Mouse (Mus musculus) layer of hippocampus, postnatal 36 days (tissue): ENCODE measurements around the gene Cpa4. TPM values are rescaled to one million over a fixed set of nuclear protein-coding genes. Genes with fewer than 3 reads are reported as not detected.

Experiments
- DNase-seq, 2 experiments: peaks; one replicate each; pipeline ENCODE4 v3.0.0; 2022
- total RNA-seq, 2 experiments: library from RNA; stranded (reverse); gene quantifications; 2 replicates each; pipeline ENCODE4 v1.2.3; 2021

The Cpa4 gene
- total RNA-seq, result not detected

DNA sequence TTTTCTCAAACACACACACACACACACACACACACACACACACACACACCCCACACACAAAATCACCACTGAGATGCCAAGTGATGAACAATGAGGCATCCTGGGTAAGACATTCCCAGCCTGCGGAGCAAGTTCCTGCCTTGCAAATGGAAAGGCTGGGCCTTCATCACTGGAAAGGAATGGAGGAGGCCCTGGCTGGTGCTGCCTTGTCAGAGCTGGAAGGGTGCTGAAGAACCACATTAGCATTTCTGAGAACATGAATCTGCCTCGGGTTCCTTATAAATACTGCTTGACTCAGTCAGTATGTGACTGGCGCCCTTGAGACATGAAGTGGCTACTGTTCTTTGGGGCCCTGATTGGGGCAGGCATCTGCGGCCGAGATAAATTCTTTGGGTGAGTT, at the start of gene Cpa4:
Gene Cpa4, plus strand, starts transcription at position 301 of the 400 bp plus-strand sequence.
- DNase-seq, result no peak

DNA sequence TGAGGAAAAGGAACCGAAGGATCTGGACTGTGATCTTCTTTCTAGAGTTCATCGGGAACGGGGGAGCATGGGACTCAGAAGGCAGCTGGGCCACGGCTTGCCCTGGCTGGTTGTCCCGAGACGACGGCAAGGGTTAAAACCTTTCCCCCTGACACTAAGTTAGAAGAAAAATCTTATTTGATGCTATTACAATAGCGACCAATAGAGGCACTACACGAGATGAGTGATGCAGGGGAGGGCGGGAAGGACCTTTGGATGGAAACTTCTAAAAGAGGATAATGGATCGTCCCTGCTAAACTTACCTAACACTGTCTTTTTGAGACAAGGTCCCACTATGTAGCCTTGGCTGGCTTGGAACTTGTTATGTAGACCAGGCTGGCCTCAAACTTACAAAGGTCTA, 47.8 kb upstream of the Cpa4 start:
- DNase-seq, result no peak

DNA sequence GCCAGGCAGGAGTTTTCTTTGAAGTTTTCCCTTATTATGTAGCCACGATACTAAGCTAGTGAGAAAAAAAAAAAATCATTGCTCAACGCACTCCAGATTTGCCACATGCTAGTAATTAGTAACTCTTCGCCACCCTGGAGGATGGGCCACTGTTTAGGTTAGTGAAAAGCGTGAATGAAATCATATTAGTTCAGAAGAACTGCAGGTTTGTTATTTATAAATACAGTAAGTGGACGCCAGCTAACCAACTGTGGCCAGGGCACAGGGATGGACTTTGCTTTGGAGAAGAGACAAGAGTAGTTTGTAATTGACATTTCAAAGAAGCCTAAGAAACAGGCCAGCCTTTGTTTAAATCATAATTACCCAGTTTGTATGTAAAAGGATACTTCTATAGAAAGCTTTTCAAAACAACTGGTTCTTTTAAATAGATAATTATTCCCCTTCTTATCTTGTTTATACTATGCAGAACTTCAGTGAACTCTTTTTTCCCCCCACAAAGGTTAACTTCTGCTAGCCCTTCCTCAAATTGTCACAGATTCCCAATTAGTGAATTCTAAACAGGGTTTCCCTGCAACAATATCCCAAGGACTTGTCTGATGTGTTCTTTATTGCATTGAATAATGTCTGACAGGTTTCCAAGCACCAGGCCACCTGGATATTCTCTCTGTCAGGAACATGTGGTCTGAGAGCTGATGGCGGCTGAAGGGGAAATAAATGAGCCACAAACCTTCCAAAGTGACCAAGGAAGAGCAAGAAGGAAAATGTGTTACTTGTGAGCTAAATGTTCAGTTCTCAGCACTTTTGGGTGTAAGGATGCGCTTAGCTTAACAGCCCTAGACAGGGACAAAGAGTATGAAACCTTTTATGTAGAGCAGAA, 42.5 kb upstream of the Cpa4 start:
- DNase-seq, result no peak

DNA sequence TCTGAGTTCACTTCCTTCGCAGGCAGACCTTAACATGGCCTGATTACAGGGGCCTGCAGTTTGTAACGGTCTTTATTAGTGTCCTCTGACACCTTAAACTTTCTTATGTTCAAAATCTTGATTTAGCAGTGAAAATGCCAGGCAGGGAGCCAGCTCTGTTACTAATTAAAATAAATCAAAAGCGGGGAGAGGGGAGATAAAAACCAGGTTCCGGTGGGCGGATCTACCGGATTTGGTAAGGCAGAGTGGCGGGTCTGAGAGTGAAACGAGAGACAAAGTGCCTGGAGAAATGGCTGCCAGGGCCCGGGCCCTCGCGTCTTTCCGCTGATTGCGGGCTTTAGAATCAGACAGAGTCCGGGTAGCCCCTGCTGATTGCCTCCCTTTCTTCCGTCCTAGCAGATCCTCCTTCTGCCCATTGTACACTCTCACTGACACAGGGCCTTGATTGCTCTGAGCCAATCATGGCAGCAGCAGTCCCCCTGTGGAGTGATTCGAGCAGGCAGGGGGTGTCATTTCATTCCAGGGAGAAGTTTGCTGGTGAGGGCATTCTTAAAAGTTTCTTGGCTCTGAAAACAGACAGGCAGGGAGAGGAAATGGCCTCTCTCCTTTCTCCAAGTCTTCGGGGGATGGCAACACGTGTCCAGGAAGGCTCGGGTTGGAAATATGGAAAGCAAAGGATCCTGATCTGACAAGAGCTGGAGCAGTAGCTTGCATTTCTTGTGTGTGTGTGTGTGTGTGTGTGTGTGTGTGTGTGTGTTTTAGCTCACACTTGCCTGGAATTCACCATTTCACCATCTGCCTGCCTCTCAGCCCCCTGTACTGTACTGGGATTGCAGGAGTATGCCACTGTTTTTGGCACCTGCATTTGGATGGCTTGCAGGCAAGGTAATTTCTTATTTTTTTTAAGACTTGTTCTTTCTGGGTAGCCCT, 41.3 kb upstream of the Cpa4 start:
- no peak for DNase-seq

DNA sequence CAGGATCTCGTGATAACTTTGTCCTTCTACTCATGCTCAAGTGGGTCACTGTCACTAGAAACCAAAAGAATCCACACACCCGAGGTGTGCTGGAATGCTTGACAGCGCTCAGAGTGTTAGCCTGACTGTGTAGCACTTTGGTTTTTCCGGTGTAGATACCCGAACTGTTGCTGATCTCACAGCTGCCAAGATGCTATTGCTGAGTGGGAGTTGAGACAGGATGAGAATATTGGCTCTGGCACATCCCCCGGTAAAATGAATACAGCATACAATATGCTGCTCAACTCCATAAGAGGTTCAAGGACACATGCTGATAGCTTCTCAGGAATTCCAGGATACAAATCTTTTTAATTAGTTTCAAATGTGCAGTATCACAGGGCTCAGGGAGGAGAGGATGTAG, 39.4 kb upstream of the Cpa4 start:
- DNase-seq, result no peak

DNA sequence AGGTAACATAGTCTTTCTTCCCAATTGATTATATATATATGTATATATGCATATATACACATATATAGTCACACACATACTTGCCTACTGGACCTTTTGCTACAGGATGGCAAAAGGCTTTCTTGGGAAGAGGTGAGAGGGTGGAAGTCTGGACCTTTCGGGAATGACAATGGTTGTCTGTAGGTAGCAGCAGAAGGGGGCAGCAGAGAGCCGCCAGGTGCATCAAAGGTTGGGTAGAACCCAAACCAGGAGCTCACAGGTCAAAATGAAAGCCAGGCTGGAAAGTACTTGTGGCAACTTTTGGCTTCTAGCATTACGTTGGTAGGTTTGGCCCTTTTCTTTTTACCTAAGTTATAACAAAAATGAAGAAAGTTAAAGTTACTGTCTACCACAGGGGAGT, 32.8 kb upstream of the Cpa4 start:
- no peak for DNase-seq

DNA sequence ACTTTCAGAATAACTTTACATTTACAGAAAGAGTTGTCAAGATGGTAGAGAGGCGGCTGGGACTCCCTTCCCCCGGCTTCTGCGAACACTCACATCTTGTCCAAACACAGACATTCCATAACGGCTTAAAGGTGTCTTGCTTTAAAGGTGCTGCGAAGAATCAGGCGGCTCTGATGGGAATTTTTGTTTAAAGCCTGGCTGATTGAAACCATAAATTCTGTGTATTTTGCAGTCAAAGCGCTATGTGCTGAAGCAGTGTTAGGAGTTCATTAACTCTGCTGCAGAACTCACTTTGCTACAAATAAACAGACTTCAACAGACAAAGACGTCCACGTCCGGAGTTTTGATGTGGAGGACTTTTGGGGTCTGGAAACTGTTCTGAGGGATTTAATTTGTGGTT, 29.9 kb upstream of the Cpa4 start:
- no peak for DNase-seq

DNA sequence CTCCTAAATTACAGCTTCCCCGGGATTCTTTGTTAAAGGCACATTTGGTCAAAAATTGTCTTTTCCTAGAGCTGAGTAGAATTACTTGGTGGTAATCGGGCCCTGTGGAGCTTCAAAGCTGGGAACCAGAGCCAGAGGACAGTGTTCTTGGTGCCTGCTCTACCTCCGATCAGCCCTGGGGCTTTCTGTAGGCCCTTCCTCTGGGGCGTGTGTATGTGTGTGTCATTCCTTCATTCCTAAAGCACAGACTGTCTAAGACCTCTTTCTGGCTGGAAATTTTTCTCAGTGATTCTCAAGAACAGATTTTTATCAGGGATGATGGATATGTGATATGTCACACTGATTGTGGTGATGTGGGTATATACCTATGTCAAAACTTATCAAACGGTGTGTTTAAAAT, 29.4 kb upstream of the Cpa4 start:
- no peak for DNase-seq

DNA sequence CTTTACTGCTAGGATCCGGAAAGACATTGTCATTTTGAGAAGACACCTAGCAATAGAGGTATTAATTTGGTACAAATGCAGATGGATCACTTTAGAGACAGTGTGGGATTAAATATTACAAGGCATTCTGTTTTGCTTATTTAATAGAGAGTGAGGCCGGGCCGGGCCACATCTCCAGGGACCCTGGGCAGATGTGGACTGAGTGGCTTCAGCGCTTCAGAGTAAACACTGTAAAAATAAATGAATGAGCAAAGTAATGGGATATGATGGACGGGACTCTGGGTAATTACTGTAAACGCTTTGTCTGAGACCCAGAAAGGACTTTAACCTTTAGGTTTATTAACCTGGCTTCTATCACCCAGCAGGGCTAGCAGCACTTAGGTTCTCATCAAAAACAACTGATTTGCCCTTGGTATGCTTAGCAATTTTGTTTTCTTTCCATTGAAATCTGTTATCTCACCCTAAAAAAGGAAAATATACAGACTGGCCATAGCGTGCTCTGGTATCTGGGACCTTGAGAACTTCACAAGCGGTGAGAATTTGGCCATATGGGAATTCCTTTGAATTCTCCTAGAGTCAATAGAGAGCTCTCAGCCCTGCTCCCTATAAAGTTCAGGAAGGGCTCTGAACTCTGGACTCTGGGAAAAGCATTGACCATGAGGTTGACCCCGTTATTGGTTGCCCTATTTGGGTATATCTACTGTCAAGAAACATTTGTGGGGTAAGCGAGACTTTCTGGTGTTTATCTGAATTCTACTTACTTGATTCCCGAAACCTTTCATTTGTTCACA, 27.0 kb upstream of the Cpa4 start, which contains the start of gene Cpa2:
Gene Cpa2, plus strand, starts transcription at position 574 of the 791 bp plus-strand sequence.
- no peak for DNase-seq

DNA sequence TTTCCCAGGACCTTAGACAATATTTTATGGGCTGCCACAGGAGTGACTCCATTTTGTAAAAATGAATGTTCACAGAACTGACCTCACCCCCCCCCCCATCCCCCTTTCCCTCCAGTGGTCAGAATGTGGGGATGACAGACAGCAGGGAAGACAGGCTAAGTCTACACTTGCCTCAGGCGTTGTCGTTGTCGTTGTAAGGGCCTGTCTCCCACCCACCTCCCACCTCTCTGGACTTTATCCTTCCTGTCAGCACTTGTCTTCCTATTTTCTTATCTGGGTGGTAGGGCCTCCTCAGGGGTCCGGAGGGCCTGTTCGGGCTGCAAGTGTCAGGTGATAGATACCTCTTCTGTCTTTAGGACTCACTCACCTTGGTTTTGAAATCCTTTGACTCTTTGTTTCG, 25.9 kb upstream of the Cpa4 start:
- no peak for DNase-seq

DNA sequence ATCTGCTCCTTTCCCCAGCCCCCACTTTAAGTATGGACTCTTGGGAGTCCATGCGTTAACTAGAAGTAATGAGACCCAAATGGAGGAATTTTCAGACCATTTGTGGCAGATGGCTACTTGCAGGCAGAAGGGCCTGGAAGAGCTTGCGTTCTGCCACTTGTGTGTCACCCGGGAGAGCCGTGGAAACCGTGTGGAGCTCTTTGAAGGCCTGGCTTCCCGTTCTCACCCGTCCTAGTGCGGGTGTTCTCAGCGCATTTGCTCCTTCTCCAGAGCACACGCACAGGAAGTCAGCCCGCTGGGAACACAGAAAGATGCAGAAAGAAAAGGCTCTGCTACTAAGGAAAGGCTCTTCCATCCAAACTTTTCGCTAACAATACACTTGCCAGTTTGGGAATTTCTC, 25.1 kb upstream of the Cpa4 start:
- DNase-seq, result no peak

DNA sequence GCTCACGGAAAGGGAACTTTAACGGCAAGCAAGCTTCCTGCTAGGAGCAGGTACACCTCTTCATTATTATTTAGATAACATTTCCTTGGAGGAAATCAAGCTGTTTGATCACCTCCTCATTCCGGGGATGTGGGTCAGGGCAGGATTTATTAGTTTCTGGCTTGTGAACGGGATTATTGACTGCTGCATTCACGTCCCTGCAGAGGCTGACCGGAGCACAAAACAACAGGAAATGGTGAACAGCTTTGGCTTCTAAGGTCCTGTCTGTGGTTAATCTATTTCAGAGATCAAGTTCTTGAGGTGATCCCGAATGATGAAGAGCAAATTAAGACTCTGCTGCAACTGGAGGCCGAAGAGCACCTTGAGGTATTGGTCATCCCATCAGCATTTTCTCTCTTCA, 24.3 kb upstream of the Cpa4 start:
- DNase-seq, result no peak

DNA sequence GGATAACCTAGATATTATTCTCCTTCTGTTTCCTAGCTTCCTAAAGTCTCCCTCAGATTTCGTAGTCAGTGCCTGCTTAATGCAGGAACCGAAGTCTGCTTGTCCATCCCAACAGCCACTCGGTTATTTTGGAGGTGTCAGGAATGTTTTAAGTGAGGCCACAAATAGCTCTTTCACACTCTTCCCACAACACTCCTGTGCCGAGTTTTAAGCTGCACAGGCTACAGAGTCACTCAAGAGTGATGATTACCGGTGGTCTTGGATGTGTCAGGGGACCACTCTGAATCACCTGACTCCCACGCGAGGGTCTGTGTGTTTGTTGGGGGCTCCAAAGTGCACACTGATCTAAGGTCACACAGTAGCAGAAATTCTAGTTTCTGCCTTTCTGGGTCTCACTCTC, 22.5 kb upstream of the Cpa4 start:
- no peak for DNase-seq

DNA sequence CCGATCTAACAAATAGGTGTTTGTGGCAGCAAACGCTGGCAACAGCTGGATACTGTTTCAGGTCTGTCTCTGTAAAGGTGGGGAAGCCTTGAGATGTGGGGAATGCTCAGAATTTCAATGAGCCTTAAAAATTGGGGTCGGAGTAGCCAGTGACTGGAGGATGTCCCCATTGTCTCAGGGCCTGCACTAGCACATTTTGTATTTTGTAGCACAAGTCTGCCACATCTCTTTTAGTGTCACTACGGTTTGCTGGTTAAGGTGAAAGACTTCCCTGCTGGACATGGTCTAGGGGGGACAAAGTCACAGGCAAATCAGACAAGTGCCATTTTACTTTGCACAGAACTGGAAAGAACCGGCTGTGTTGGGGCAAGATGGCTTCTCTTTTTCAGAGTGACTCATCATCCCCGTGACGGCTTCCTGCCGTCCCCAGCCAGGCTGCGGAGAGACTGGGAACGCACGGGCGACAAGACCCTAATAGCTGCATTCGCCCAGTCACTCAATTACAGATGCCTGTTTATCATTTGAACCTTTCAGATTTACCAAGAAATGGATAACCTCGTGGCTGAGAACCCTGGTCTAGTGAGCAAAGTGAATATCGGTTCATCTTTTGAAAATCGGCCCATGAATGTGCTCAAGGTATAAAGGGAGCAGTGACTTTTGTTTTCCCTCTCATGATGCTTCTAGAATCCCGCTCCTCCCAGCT, 21.4 kb upstream of the Cpa4 start:
- DNase-seq, result no peak

DNA sequence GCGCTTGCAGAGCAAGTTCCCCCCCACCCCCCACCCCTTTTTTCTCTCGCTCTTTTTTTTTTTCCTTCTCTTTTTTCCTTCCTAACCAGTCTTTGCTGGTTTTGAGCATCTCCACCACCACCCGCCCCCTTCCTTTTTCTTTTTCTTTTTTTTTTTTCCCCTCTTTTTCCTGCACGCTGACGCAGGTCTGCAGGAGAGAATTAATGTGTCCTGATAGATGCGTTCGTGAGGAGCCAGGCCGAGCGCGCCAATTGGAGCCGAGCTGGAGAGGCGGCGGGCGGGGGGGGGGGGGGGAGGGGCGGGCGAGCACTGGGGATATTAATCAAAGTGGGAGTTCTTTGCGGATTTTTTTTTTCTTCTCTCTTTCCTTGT, 20.9 kb upstream of the Cpa4 start:
- DNase-seq, result no peak

DNA sequence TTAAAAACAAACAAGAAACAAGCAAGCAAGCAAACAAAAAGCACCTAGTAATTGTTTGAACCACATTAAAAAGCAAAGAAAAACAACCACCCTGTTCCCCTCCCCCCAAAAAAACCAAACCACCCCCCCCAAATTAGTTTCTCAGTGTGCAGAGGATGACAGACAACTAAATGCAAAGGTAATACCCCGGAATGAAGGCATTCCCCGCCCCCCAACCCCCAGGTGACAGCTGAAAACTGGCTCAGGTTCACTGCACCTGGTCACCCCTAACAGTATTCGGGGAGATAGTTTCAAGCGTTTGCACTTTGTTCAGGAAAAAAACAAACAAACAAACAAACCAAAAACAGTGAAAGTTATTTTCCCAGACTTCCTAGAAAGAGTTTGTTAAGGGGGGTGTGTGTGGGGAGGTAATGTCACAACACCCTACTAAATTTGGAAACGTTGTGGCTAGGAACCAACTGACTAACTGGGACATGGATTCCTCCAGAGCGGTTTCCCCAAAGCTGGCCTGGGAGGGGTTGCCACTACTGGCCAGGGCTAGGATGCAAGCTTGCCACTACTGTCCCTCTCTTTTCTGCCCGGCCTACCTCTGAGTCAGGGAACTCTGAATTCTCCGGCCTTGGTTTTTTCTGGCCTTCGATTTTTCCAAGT, 20.4 kb upstream of the Cpa4 start:
- no peak for DNase-seq

DNA sequence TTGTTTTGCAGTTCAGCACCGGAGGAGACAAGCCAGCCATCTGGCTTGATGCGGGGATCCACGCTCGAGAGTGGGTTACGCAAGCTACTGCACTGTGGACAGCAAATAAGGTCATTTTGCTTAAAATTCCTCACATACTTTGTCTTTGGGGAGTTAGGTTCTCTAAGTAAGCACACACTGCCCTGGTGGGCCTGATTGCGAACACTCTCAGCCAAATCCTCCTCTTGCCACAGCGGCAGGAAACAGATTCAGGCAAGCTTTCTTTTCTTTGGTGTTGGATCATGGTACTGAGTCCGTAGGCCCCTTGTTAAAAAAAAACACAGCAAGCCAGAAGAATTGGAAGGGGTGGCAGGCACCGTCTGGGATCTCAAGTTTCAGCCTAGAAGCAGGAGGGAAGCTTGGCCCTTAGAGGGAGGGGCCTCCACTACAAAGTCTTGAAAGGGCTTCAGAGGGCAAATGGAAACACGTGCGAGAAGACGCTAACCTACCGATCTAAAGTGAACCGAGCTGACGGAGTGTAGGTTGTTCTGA, 18.9 kb upstream of the Cpa4 start:
- no peak for DNase-seq

DNA sequence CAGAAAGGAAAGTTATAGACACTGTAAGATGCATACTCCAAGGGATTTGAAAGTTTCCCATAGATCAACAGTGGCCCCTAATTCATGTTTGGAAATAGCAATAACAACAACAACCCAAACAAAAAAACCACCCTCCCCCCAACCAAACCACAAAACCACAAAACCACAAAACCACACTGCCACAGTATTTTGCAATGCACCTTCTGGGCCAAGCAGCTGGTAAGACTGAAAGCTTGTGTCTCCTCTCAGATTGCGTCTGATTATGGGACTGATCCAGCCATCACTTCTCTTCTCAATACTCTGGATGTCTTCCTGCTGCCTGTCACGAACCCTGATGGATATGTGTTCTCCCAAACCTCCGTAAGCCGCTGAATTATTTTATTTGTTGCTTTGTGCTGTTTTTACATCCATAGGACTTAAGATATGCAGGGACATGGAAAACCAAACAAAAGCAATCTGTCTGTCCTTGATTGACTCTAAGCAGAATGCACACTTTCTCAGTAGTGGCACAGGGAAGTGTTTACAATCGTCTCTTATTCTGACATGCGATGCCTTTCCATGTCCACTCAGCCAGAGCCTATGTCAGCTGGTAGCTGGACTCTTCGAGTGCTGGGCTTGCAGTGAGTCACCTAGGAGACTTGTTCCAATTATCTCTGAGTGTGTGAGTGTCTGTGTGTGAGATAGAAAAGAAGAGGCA, 17.5 kb upstream of the Cpa4 start:
- no peak for DNase-seq

DNA sequence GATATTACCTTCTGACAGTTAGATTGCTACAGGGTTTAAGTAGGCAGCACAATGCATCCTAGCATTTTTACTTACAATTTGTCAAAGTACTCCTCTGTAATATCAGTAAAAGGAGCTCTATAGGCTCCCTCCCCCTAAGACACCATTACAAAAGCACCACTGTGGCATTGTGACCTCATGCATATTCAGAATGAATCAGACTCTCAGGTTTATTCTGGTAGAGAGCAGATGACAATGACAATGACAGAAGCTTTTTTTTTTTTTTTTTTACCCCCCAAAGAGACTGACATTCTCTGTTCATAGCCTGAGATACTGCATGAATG, 17.0 kb upstream of the Cpa4 start:
- no peak for DNase-seq

DNA sequence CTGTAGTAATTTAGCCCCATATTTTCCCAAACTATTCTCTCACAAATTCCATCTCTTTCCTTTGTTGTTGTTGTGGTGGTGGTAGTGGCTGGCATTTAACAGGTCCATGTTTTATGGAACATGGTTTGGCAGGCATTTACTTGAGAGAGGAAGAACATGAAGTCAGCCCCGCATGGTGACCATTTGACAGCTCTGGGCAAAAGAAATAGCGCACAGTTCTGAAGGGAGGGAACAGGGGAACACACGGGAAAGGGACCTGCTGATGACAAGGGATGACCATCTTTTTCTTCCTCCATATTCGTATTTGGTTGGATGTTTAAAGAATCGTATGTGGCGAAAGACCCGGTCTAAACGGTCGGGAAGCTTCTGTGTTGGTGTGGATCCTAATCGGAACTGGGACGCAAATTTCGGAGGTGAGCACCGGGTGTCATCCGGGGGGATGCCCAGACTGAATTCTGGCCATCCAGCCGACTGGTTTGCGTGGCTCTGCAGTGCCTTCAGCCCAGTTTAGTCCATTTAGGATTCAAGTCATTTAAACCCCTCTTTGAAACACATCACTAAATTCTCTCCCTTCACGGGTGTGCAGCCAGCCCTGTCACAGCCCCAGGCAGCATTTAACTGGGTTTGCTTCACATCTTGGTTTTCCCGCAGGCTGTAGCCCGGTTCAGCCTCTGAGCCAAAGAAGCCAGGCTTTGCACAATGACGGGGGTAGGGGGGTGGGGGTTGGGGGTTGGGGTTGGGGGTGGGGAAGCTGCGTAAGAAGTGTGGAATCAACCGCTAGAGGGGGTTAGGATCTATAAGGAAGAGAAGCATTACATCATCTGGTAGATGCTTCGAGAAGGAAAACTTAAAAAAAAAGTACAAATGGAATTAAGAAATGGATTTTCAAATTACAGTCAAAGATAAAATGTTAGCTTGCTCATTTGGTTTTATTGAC, 16.3 kb upstream of the Cpa4 start:
- DNase-seq, result no peak
